Mouse (Mus musculus) right cerebral cortex, adult 18-20 months (tissue): ENCODE data around the gene Mier3.
A peak's percentile ranks its signal among the peaks of the same experiment; 100 is the strongest.
"Not testable (repeated sequence)": the region's sequence is repeated elsewhere in the genome, so short reads cannot be mapped to it uniquely, and the experiment has no call there.

ENCODE experiments used
- DNase-seq: peaks from one replicate; pipeline ENCODE4 v3.0.0; 2022; ENCODE audit warnings: mixed read lengths

Mier3 gene

GRCm38 (mm10) chr13:111703952-111704351 is 23.2 kb downstream of the Mier3 start:
- not testable (repeated sequence) for DNase-seq

GRCm38 (mm10) chr13:111710531-111710930 is 29.8 kb downstream of the Mier3 start:
- no peak for DNase-seq

- no peak for DNase-seq
Measured at GRCm38 (mm10) chr13:111719726-111720125, 38.9 kb downstream of the Mier3 start.

GRCm38 (mm10) chr13:111724811-111725164 is 44.0 kb downstream of the Mier3 start:
- DNase-seq = no peak

GRCm38 (mm10) chr13:111725165-111726077 is 44.6 kb downstream of the Mier3 start:
- DNase-seq = peak; percentile 96

- no peak for DNase-seq
Measured at GRCm38 (mm10) chr13:111726898-111727297, 46.1 kb downstream of the Mier3 start.

GRCm38 (mm10) chr13:111741204-111741990 is 60.6 kb downstream of the Mier3 start:
- no peak for DNase-seq

- peak; percentile 30 for DNase-seq
Measured at GRCm38 (mm10) chr13:111741991-111742615, 61.3 kb downstream of the Mier3 start.

- no peak for DNase-seq
Measured at GRCm38 (mm10) chr13:111744233-111745000, 63.6 kb downstream of the Mier3 start.

- no peak for DNase-seq
Measured at GRCm38 (mm10) chr13:111745216-111745615, 64.4 kb downstream of the Mier3 start.

GRCm38 (mm10) chr13:111746831-111747230 is 66.1 kb downstream of the Mier3 start:
- DNase-seq = no peak

GRCm38 (mm10) chr13:111748301-111749062 is 67.7 kb downstream of the Mier3 start:
- no peak for DNase-seq

GRCm38 (mm10) chr13:111753321-111753720 is 72.5 kb downstream of the Mier3 start:
- no peak for DNase-seq

- no peak for DNase-seq
Measured at GRCm38 (mm10) chr13:111755377-111755776, 74.6 kb downstream of the Mier3 start.

- DNase-seq = no peak
Measured at GRCm38 (mm10) chr13:111755937-111756336, 75.2 kb downstream of the Mier3 start.

- DNase-seq = no peak
Measured at GRCm38 (mm10) chr13:111756986-111757385, 76.2 kb downstream of the Mier3 start.

GRCm38 (mm10) chr13:111762526-111762925 is 81.7 kb downstream of the Mier3 start:
- DNase-seq = no peak
